Mouse (Mus musculus): ENCODE measurements around the gene P2ry12. TPM values are rescaled to one million over a fixed set of nuclear protein-coding genes. Genes with fewer than 3 reads are reported as not detected.
A peak's percentile ranks its signal among the peaks of the same experiment; 100 is the strongest.

Gene P2ry12
- polyA plus RNA-seq, 1 experiment from 2014 or later: 2.6 TPM

- Histone ChIP-seq H3K36me3 (replicated peaks) (no peaks in the 10 kb centered on the region), H3K9ac (no peak overlapping the region), H3K4me1 (replicated peaks) (no peaks in the 10 kb centered on the region), H3K27me3 (no peaks in the 10 kb centered on the region), H3K27ac (replicated peaks) (no peak overlapping the region), H3K9me3 (replicated peaks) (no peaks in the 10 kb centered on the region), H3K4me3 (replicated peaks) (no peak overlapping the region), H3K4me2 (no peak overlapping the region)
- no peak for ATAC-seq (ENCODE audit: insufficient read depth)
- 79% methylated on average over 6 of the region's 6 CpGs for WGBS (ENCODE audit: insufficient replicate concordance)
These were observed 8.1 kb upstream of the P2ry12 start for GRCm38 (mm10) chr3:59270811-59271210.

DNA sequence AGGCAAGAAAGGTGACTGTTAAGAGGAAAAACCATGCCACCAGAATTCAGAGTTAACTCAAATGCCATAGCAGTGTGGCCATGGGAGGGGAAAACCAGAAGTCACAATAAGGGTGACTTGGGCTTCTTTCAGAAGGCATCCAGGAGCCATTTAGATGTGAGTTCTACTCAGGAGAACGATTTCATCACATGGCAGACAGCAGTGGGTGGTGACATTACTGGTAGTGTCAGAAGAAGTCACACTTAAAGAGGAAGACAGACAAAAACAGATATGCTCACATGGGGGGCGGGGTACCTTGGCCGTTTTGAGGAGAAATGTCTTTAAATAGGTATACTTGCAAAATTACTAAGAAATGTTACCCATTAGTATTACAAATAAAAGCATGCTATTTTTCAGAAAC, 1.3 kb upstream of the P2ry12 start:
- Histone ChIP-seq H3K36me3 (replicated peaks) (no peaks in the 10 kb centered on the region), H3K27ac (replicated peaks) (0 out of 2 replicates have a peak overlapping the region, but pooled peaks have one; percentile 19), H3K27me3 (no peaks in the 10 kb centered on the region), H3K9ac (no peak overlapping the region), H3K9me3 (replicated peaks) (no peaks in the 10 kb centered on the region), H3K4me1 (replicated peaks) (no peaks in the 10 kb centered on the region), H3K4me3 (replicated peaks) (no peak overlapping the region), H3K4me2 (no peak overlapping the region)
- 31% methylated on average over 3 of the region's 3 CpGs for WGBS (ENCODE audit: insufficient replicate concordance)
- no peak for ATAC-seq (ENCODE audit: insufficient read depth)

- H3K4me2 ChIP-seq: no peak overlapping the region
- H3K27ac ChIP-seq (replicated peaks): 0 out of 2 replicates have a peak overlapping the region, but pooled peaks have one; percentile 19
- H3K27me3 ChIP-seq: no peaks in the 10 kb centered on the region
- H3K36me3 ChIP-seq (replicated peaks): no peaks in the 10 kb centered on the region
- no peak for ATAC-seq (ENCODE audit: insufficient read depth)
- H3K4me3 ChIP-seq (replicated peaks): no peak overlapping the region
- H3K4me1 ChIP-seq (replicated peaks): no peaks in the 10 kb centered on the region
- 72% methylated on average over 2 of the region's 2 CpGs for WGBS (ENCODE audit: insufficient replicate concordance)
- H3K9ac ChIP-seq: no peak overlapping the region
- no peaks in the 10 kb centered on the region for H3K9me3 ChIP-seq (replicated peaks)
These were observed 746 bp upstream of the P2ry12 start for GRCm38 (mm10) chr3:59263417-59263816.

DNA sequence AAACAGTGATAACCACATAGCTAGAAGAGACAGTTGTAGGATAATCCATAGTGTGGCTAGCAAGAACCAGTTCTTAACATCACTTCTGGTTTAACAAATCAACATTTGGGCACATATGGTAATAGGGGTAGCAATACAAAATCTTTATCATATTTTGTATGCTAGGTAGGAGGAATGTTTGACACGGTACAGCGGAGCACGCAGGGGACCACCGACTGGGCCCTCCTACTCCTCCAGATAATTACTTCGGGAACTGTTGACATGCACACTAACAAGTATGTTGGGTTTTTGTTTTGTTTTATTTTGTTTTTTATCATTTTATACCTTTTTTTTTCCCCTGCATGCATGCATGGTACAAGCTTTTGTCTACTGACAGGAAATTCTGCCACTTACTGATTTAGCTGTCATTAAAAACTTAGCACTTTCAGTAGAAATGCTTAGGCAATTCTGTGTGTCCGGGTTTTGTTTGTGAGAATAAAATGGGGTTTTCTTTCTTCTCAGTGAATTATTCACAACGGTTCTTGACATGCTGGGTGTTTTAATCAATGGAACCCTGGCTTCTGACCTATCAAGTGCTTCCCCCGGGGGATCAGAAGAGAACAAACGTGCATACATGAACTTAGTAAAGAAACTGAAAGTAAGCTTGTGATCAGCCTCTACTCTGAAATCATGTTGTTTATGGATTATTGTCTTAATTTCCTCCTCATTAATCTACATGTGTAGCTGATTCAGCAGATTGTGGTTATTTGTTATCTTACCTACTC, 780 bp downstream of the P2ry12 start:
- no peak for ATAC-seq (ENCODE audit: insufficient read depth)
- Histone ChIP-seq H3K27me3 (no peaks in the 10 kb centered on the region), H3K4me1 (replicated peaks) (no peaks in the 10 kb centered on the region), H3K9ac (no peak overlapping the region), H3K4me2 (no peak overlapping the region), H3K27ac (replicated peaks) (no peak overlapping the region), H3K9me3 (replicated peaks) (no peaks in the 10 kb centered on the region), H3K4me3 (replicated peaks) (no peak overlapping the region), H3K36me3 (replicated peaks) (no peaks in the 10 kb centered on the region)
- WGBS (ENCODE audit: insufficient replicate concordance): 67% methylated on average over 9 of the region's 9 CpGs

- Histone ChIP-seq H3K4me3 (replicated peaks) (no peak overlapping the region), H3K36me3 (replicated peaks) (no peaks in the 10 kb centered on the region), H3K4me1 (replicated peaks) (no peaks in the 10 kb centered on the region), H3K27me3 (no peaks in the 10 kb centered on the region), H3K27ac (replicated peaks) (no peak overlapping the region), H3K4me2 (no peak overlapping the region), H3K9me3 (replicated peaks) (no peaks in the 10 kb centered on the region), H3K9ac (no peak overlapping the region)
- ATAC-seq (ENCODE audit: insufficient read depth): no peak
- WGBS (ENCODE audit: insufficient replicate concordance): 36% methylated on average over 5 of the region's 5 CpGs
These were observed 1.9 kb downstream of the P2ry12 start for GRCm38 (mm10) chr3:59260745-59261144.

GRCm38 (mm10) chr3:59257740-59258664, 4.7 kb downstream of the P2ry12 start:
- no peaks in the 10 kb centered on the region for H3K36me3 ChIP-seq (replicated peaks)
- H3K27ac ChIP-seq (replicated peaks): no peak overlapping the region
- H3K4me2 ChIP-seq: no peak overlapping the region
- H3K9me3 ChIP-seq (replicated peaks): no peaks in the 10 kb centered on the region
- WGBS (ENCODE audit: insufficient replicate concordance): 69% methylated on average over 20 of the region's 20 CpGs
- H3K9ac ChIP-seq: no peak overlapping the region
- H3K27me3 ChIP-seq: no peaks in the 10 kb centered on the region
- H3K4me1 ChIP-seq (replicated peaks): no peaks in the 10 kb centered on the region
- no peak for ATAC-seq (ENCODE audit: insufficient read depth)
- no peak overlapping the region for H3K4me3 ChIP-seq (replicated peaks)

GRCm38 (mm10) chr3:59250454-59250853, 12.2 kb downstream of the P2ry12 start:
- no peak for ATAC-seq (ENCODE audit: insufficient read depth)
- H3K27ac ChIP-seq (replicated peaks): no peak overlapping the region
- H3K27me3 ChIP-seq: no peaks in the 10 kb centered on the region
- no peak overlapping the region for H3K4me2 ChIP-seq
- WGBS (ENCODE audit: insufficient replicate concordance): 78% methylated on average over 1 of the region's 1 CpGs
- no peak overlapping the region for H3K9ac ChIP-seq
- no peaks in the 10 kb centered on the region for H3K9me3 ChIP-seq (replicated peaks)
- H3K4me1 ChIP-seq (replicated peaks): no peaks in the 10 kb centered on the region
- H3K4me3 ChIP-seq (replicated peaks): no peak overlapping the region
- H3K36me3 ChIP-seq (replicated peaks): no peaks in the 10 kb centered on the region

DNA sequence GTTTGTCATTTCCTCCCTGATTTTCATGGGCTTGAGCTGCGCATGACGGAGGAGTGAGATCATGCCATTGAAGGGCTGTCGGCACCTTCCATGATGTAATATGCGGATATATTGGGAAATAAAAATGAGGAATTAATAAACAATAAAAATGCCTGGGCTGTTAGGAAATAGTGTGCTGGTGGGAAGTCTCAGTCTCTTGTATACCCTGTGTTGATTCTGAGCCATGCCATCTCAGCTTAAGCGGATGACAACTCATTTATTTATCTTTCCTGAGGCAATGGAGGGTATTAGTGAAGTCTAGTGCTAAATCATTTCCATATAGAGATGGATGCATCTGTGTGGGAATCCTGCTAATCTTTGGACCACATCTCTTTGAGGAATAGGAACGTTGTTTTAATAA, 14.6 kb downstream of the P2ry12 start:
- H3K27ac ChIP-seq (replicated peaks): no peak overlapping the region
- no peak overlapping the region for H3K4me3 ChIP-seq (replicated peaks)
- H3K9me3 ChIP-seq (replicated peaks): no peaks in the 10 kb centered on the region
- 83% methylated on average over 6 of the region's 6 CpGs for WGBS (ENCODE audit: insufficient replicate concordance)
- no peaks in the 10 kb centered on the region for H3K36me3 ChIP-seq (replicated peaks)
- H3K9ac ChIP-seq: no peak overlapping the region
- no peak for ATAC-seq (ENCODE audit: insufficient read depth)
- no peak overlapping the region for H3K4me2 ChIP-seq
- H3K4me1 ChIP-seq (replicated peaks): no peaks in the 10 kb centered on the region
- no peaks in the 10 kb centered on the region for H3K27me3 ChIP-seq

DNA sequence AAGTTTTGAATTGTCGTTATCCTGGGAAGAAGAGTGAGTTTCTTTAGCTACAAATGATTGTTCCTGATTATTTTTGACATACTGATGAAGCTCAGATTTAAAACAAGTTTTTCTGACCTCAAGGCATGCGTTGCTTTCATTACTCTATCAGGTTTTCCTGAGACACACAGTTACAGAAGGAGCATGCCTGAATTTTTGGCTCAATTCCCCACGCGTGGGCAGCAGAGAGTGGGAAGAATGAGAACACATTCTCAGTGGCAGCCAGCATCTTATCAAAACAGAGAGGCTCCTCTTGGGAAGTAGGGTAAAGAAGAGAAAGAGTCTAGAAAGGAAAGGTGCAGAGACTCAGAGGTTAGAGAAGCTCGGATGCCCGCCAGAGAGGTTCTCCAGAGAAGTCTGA, 19.3 kb downstream of the P2ry12 start:
- WGBS (ENCODE audit: insufficient replicate concordance): 58% methylated on average over 6 of the region's 6 CpGs

DNA sequence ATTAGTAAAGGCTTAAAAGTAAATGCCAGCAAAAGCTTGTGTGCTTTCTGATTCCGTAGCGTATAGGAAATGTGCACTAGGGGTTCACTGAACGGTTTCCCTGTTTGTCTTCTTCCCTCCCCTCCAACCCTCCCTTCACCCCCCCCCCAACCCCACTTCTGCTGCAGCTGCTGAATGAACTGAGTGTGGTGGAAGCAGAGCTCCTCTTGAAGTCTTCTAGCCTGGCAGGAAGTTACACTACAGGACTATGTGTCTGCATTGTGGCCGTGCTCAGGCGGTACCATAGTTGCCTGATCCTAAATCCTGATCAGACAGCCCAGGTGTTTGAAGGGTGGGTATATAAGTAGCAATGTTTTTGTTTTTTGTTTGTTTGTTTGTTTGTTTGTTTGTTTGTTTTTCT, 27.8 kb downstream of the P2ry12 start:
- no peaks in the 10 kb centered on the region for H3K9me3 ChIP-seq (replicated peaks)
- ATAC-seq (ENCODE audit: insufficient read depth): no peak

More for the DNA sequence above, 19.3 kb downstream of the P2ry12 start:
- H3K9ac ChIP-seq: no peak overlapping the region
- H3K27ac ChIP-seq (replicated peaks): no peak overlapping the region
- H3K4me3 ChIP-seq (replicated peaks): no peak overlapping the region
- H3K4me2 ChIP-seq: no peak overlapping the region
- H3K9me3 ChIP-seq (replicated peaks): no peaks in the 10 kb centered on the region
- no peaks in the 10 kb centered on the region for H3K27me3 ChIP-seq
- H3K36me3 ChIP-seq (replicated peaks): no peaks in the 10 kb centered on the region
- H3K4me1 ChIP-seq (replicated peaks): no peaks in the 10 kb centered on the region
- no peak for ATAC-seq (ENCODE audit: insufficient read depth)

DNA sequence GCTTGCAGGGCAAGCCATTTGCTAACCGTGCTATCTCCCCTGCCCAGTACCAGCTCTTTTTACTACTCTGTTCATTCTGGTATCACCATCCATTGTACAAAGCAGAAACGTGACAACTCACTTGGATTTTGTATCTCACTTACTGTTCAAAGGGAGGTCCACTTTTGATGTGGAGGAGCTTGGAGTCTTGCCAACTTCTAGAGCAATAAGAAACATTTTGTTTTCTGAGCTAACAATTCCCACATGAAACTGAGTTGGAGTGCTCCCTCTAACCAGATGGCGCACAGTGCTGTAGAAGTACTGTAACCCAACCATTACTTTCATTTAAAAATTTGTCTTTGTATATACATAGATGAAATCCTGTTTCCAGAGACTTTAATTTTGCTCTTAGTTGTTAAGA, 31.8 kb downstream of the P2ry12 start:
- H3K27ac ChIP-seq (replicated peaks): no peak overlapping the region
- H3K4me3 ChIP-seq (replicated peaks): no peak overlapping the region
- H3K9me3 ChIP-seq (replicated peaks): no peaks in the 10 kb centered on the region
- H3K4me2 ChIP-seq: no peak overlapping the region
- no peak for ATAC-seq (ENCODE audit: insufficient read depth)
- H3K9ac ChIP-seq: no peak overlapping the region
- H3K36me3 ChIP-seq (replicated peaks): no peaks in the 10 kb centered on the region
- WGBS (ENCODE audit: insufficient replicate concordance): 64% methylated on average over 3 of the region's 3 CpGs
- no peaks in the 10 kb centered on the region for H3K4me1 ChIP-seq (replicated peaks)
- H3K27me3 ChIP-seq: no peaks in the 10 kb centered on the region

More for the DNA sequence above, 27.8 kb downstream of the P2ry12 start:
- no peak overlapping the region for H3K4me2 ChIP-seq
- H3K4me1 ChIP-seq (replicated peaks): no peaks in the 10 kb centered on the region
- no peaks in the 10 kb centered on the region for H3K36me3 ChIP-seq (replicated peaks)
- H3K4me3 ChIP-seq (replicated peaks): no peak overlapping the region
- WGBS (ENCODE audit: insufficient replicate concordance): 21% methylated on average over 5 of the region's 5 CpGs
- H3K27ac ChIP-seq (replicated peaks): no peak overlapping the region
- no peak overlapping the region for H3K9ac ChIP-seq
- H3K27me3 ChIP-seq: no peaks in the 10 kb centered on the region

All from liver, embryonic 15.5 days (tissue).